Mouse (Mus musculus): ENCODE data around the gene Zfp449. TPM values are rescaled to one million over a fixed set of nuclear protein-coding genes. Genes with fewer than 3 reads are reported as not detected.
A peak's percentile ranks its signal among the peaks of the same experiment; 100 is the strongest.

Zfp449 gene
- total and polyA plus RNA-seq, 3 experiments = 1.3 to 2.2 (median 1.3) TPM

DNA sequence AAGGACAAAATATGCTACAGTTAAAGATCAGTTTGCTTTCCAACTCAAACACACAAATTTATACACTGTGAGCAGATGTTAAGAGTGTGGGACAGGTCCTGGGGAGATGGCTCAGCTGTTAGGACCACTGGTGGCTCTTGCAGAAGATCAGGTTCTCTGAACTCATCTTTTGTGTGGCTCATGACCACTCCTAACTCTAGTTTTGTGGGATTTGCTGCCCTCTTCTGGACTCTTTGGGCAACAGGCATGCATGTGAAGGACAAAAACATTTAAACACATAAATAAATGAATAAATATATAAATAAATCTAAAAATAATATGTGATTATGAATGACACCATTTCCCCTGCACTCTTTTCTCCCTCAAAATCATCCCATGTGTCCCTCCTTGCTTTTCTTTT lies 5.9 kb upstream of the Zfp449 start:
- Histone ChIP-seq H3K27ac (ENCODE audit: insufficient read depth, low read depth) (no peak overlapping the region), H3K4me3 (replicated peaks in 1 of 3; ENCODE audit: low read depth in 2 of 3, low read length in 2 of 3, poor library complexity in 1 of 3) (no peak overlapping the region), H3K9ac (ENCODE audit: insufficient read depth, low read depth) (no peak overlapping the region), H3K36me3 (replicated peaks in 1 of 2; ENCODE audit: control insufficient read depth in 1 of 2, insufficient read depth in 1 of 2, low read length in 1 of 2) (no peaks in the 10 kb centered on the region), H3K27me3 (replicated peaks) (no peaks in the 10 kb centered on the region), H3K79me2 (replicated peaks; ENCODE audit: control insufficient read depth, extremely low read depth, insufficient read depth, poor library complexity, severe bottlenecking) (no peaks in the 10 kb centered on the region), H3K4me1 (ENCODE audit: control insufficient read depth in 1 of 2, insufficient read depth in 2 of 2) (no peaks in the 10 kb centered on the region), H3K4me2 (ENCODE audit: insufficient read depth, low read depth, poor library complexity, severe bottlenecking) (no peak overlapping the region), H3K9me3 (replicated peaks; ENCODE audit: low read length) (no peaks in the 10 kb centered on the region)
- dilution Hi-C loops (cut with MboI; ENCODE audit: extremely low pct_ligation_motif_present, extremely low pct_unique_long_range_greater_than_20kb, low sequenced_read_pairs) = no loop called here
- TF ChIP-seq RAD21 (IDR thresholded peaks at IDR 0.05; ENCODE audit: low read depth, low read length) = peak; percentile 55
- TF ChIP-seq ZC3H11A (IDR thresholded peaks at IDR 0.05; ENCODE audit: low read depth, low read length) = no peak
- no peak for TF ChIP-seq JUN (IDR thresholded peaks at IDR 0.05; ENCODE audit: insufficient read depth, low read depth, low read length)
- no peak for TF ChIP-seq MAX (IDR thresholded peaks at IDR 0.05; ENCODE audit: low read length)
- no peak for TF ChIP-seq KAT2A (IDR thresholded peaks at IDR 0.05; ENCODE audit: insufficient replicate concordance, low read length)
- TF ChIP-seq POLR2AphosphoS2 (IDR thresholded peaks at IDR 0.05; ENCODE audit: low read depth, low read length) = no peak
- no peak for TF ChIP-seq PAX5 (IDR thresholded peaks at IDR 0.05; ENCODE audit: low read length)
- TF ChIP-seq CTCF (conservative IDR thresholded peaks at IDR 0.05 in 1 of 2, IDR thresholded peaks at IDR 0.05 in 1 of 2; ENCODE audit: low read depth in 2 of 2, low read length in 2 of 2) = peak in 1 of 2 experiments; percentile 62; a peak in 2 of 4 replicates
- TF ChIP-seq SIN3A (IDR thresholded peaks at IDR 0.05; ENCODE audit: low read length) = no peak
- TF ChIP-seq CHD2 (IDR thresholded peaks at IDR 0.05; ENCODE audit: low read length) = no peak
- no peak for TF ChIP-seq MXI1 (IDR thresholded peaks at IDR 0.05; ENCODE audit: low read depth, low read length)
- peak; percentile 43; the same call in 1 of the 2 replicates for TF ChIP-seq SMC3 (IDR thresholded peaks at IDR 0.05; ENCODE audit: low read depth, low read length)
- no peak for TF ChIP-seq NRF1 (IDR thresholded peaks at IDR 0.05; ENCODE audit: low read depth, low read length)
- no peak for TF ChIP-seq MAFK (IDR thresholded peaks at IDR 0.05; ENCODE audit: insufficient replicate concordance, low read length)
- TF ChIP-seq HCFC1 (IDR thresholded peaks at IDR 0.05; ENCODE audit: low read depth, low read length) = no peak
- TF ChIP-seq USF1 (IDR thresholded peaks at IDR 0.05; ENCODE audit: low read depth, low read length) = no peak
- in situ Hi-C loops (cut with MboI; ENCODE audit: low pct_ligation_motif_present, low pct_unique_long_range_greater_than_20kb, low sequenced_read_pairs) = no loop called here
- peak; percentile 55 for DNase-seq (ENCODE audit: extremely low read depth)

DNA sequence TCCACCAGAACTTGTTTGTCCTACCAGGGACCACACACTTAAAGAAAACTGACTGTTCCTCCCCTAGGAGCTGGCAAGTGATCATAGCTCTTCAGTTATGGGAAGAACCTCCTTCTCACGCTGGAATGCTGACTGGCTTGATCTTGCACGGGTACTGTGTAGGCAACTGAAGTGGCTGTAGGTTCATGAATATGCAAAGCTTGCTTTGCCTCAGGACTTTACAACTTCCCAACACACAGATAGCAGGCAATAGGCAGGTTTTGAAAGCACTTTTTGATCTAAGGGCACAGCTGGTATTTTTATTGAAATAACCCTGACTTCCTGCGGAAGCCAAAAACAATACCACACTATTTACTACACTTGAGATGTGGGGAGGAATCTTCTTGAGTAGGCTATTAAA lies 3.3 kb upstream of the Zfp449 start:
- Histone ChIP-seq H3K9ac (ENCODE audit: insufficient read depth, low read depth) (no peak overlapping the region), H3K79me2 (replicated peaks; ENCODE audit: control insufficient read depth, extremely low read depth, insufficient read depth, poor library complexity, severe bottlenecking) (no peaks in the 10 kb centered on the region), H3K4me2 (ENCODE audit: insufficient read depth, low read depth, poor library complexity, severe bottlenecking) (no peak overlapping the region), H3K9me3 (replicated peaks; ENCODE audit: low read length) (no peaks in the 10 kb centered on the region), H3K27ac (ENCODE audit: insufficient read depth, low read depth) (no peak overlapping the region), H3K4me1 (ENCODE audit: control insufficient read depth in 1 of 2, insufficient read depth in 2 of 2) (peaks cover 0 to 4% of the 10 kb centered on the region in 2 experiments; a peak in 1 of 4 replicates), H3K4me3 (replicated peaks in 1 of 3; ENCODE audit: low read depth in 2 of 3, low read length in 2 of 3, poor library complexity in 1 of 3) (no peak overlapping the region), H3K36me3 (replicated peaks in 1 of 2; ENCODE audit: control insufficient read depth in 1 of 2, insufficient read depth in 1 of 2, low read length in 1 of 2) (no peaks in the 10 kb centered on the region), H3K27me3 (replicated peaks) (no peaks in the 10 kb centered on the region)
- DNase-seq (ENCODE audit: extremely low read depth) = no peak
- dilution Hi-C loops (cut with MboI; ENCODE audit: extremely low pct_ligation_motif_present, extremely low pct_unique_long_range_greater_than_20kb, low sequenced_read_pairs) (no loop called here), in situ Hi-C loops (cut with MboI; ENCODE audit: low pct_ligation_motif_present, low pct_unique_long_range_greater_than_20kb, low sequenced_read_pairs) (no loop called here)
- no peak for TF ChIP-seq JUND (conservative IDR thresholded peaks at IDR 0.05; ENCODE audit: low read depth, low read length)
- TF ChIP-seq MYC (IDR thresholded peaks at IDR 0.05; ENCODE audit: low read depth, low read length) = no peak
- no peak for TF ChIP-seq CHD2 (IDR thresholded peaks at IDR 0.05; ENCODE audit: low read length)
- TF ChIP-seq UBTF (IDR thresholded peaks at IDR 0.05; ENCODE audit: low read depth, low read length) = no peak
- TF ChIP-seq MAFK (IDR thresholded peaks at IDR 0.05; ENCODE audit: insufficient replicate concordance, low read length) = no peak
- no peak for TF ChIP-seq ETS1 (conservative IDR thresholded peaks at IDR 0.05; ENCODE audit: low read depth, low read length)
- TF ChIP-seq PAX5 (IDR thresholded peaks at IDR 0.05; ENCODE audit: low read length) = no peak
- TF ChIP-seq GABPA (IDR thresholded peaks at IDR 0.05; ENCODE audit: insufficient replicate concordance, low read depth, low read length) = no peak
- no peak for TF ChIP-seq BHLHE40 (IDR thresholded peaks at IDR 0.05; ENCODE audit: low read depth, low read length)
- TF ChIP-seq MAX (IDR thresholded peaks at IDR 0.05; ENCODE audit: low read length) = no peak
- no peak for TF ChIP-seq JUN (IDR thresholded peaks at IDR 0.05; ENCODE audit: insufficient read depth, low read depth, low read length)
- no peak for TF ChIP-seq ZC3H11A (IDR thresholded peaks at IDR 0.05; ENCODE audit: low read depth, low read length)
- TF ChIP-seq MAZ (IDR thresholded peaks at IDR 0.05; ENCODE audit: low read depth, low read length) = no peak
- TF ChIP-seq CHD1 (IDR thresholded peaks at IDR 0.05; ENCODE audit: low read depth, low read length) = no peak
